Mouse (Mus musculus) intestine, postnatal 0 days (tissue): ENCODE results near the gene Grk2. TPM values are rescaled to one million over a fixed set of nuclear protein-coding genes. Genes with fewer than 3 reads are reported as not detected.

Experiments
- ATAC-seq: fragments of 200-750 bp; cut with Nextera tagmentation; 2 replicates; pipeline ENCODE4 v1.8.0; 2017; ENCODE audit warnings: mild to moderate bottlenecking, moderate TSS enrichment, moderate library complexity
- H3K27ac ChIP-seq: fragments of 300-500 bp; sonication (generic); 2 replicates; pipeline ENCODE4 v1.5.1; 2014; ENCODE audit warnings: mild to moderate bottlenecking, low read depth, low read length, moderate library complexity
- H3K27me3 ChIP-seq: fragments of 300-500 bp; sonication (generic); replicated peaks from 2 replicates; pipeline ENCODE4 v1.6.1; 2014; ENCODE audit warnings: low read length, mixed read lengths; ENCODE audit not compliant: control insufficient read depth, insufficient read depth
- H3K36me3 ChIP-seq: fragments of 300-500 bp; sonication (generic); 2 replicates; pipeline ENCODE4 v1.6.1; 2014; ENCODE audit warnings: mild to moderate bottlenecking, moderate library complexity; ENCODE audit not compliant: control insufficient read depth, insufficient read depth
- H3K4me1 ChIP-seq: fragments of 300-500 bp; sonication (generic); replicated peaks from 2 replicates; pipeline ENCODE4 v1.6.1; 2014; ENCODE audit warnings: antibody characterized with exemption, low read length, mixed read lengths; ENCODE audit not compliant: control insufficient read depth, insufficient read depth
- H3K4me2 ChIP-seq: fragments of 300-500 bp; sonication (generic); replicated peaks from 2 replicates; pipeline ENCODE4 v1.6.1; 2014; ENCODE audit warnings: low read depth, mild to moderate bottlenecking, moderate library complexity
- H3K4me3 ChIP-seq: fragments of 300-500 bp; sonication (generic); 2 replicates; pipeline ENCODE4 v1.5.1; 2014; ENCODE audit warnings: low read depth, low read length
- H3K9ac ChIP-seq: fragments of 300-500 bp; sonication (generic); 2 replicates; pipeline ENCODE4 v1.6.1; 2014; ENCODE audit warnings: mild to moderate bottlenecking, low read depth, low read length
- H3K9me3 ChIP-seq: fragments of 300-500 bp; sonication (generic); 2 replicates; pipeline ENCODE4 v1.6.1; 2016; ENCODE audit warnings: mixed run types; ENCODE audit not compliant: control insufficient read depth
- CTCF ChIP-seq: sonication (generic); IDR thresholded peaks from 2 replicates; pipeline ENCODE4 v1.5.1; 2016; ENCODE audit warnings: low read depth, mild to moderate bottlenecking, control low read depth, antibody characterized with exemption, moderate library complexity
- WGBS: fragments of 180-500 bp; shearing (Covaris S2); extraction: QIAGEN DNeasy Blood & Tissue Kit; methylation state at CpG from one replicate; pipeline ENCODE4 v1.1.7; 2014; 5-methylcytosine and 5-hydroxymethylcytosine counted together
- polyA plus RNA-seq: library from polyadenylated mRNA; unstranded; fragments of >200 nt; fragmentation: Nextera tagmentation; extraction: Ambion mirVana; gene quantifications from 2 replicates; pipeline ENCODE4 v1.2.1, GENCODE M21; 2015

The Grk2 gene
- polyA plus RNA-seq, 1 experiment from 2014 or later: 14.4 TPM

- Histone ChIP-seq H3K9me3 (no peaks in the 10 kb centered on the region), H3K4me1 (no peaks in the 10 kb centered on the region), H3K27ac (no peak overlapping the region), H3K9ac (no peak overlapping the region), H3K4me3 (no peak overlapping the region), H3K36me3 (peaks cover 13% of the 10 kb centered on the region; the same call in 1 of the 2 replicates), H3K4me2 (no peak overlapping the region), H3K27me3 (no peaks in the 10 kb centered on the region)
- WGBS: 73% methylated on average over 6 of the region's 6 CpGs
- no peak for ATAC-seq
- no peak for TF ChIP-seq CTCF
Measured at GRCm38 (mm10) chr19:4270187-4270586, 35.8 kb downstream of the Grk2 start.

- Histone ChIP-seq H3K27ac (peak within 1 kb of the TSS; percentile 84), H3K27me3 (no peaks in the 10 kb centered on the region), H3K4me1 (no peaks in the 10 kb centered on the region), H3K9me3 (no peaks in the 10 kb centered on the region), H3K4me2 (peak within 1 kb of the TSS; percentile 77), H3K4me3 (peak within 1 kb of the TSS; percentile 62), H3K9ac (peak within 1 kb of the TSS; percentile 70), H3K36me3 (peaks cover 23% of the 10 kb centered on the region; the same call in 1 of the 2 replicates)
- WGBS: 6% methylated on average over 46 of the region's 46 CpGs
- peak; percentile 96 for ATAC-seq
- no peak for TF ChIP-seq CTCF
Measured at GRCm38 (mm10) chr19:4268566-4269361, 37.3 kb downstream of the Grk2 start, which contains the start of gene Ssh3. Gene Ssh3, minus strand, starts transcription at chr19:4269180.

GRCm38 (mm10) chr19:4265956-4266355, 40.1 kb downstream of the Grk2 start:
- ATAC-seq: no peak
- TF ChIP-seq CTCF: peak; percentile 31; the same call in 1 of the 2 replicates
- WGBS: 71% methylated on average over 4 of the region's 4 CpGs
- H3K4me1 ChIP-seq: no peaks in the 10 kb centered on the region
- no peak overlapping the region for H3K4me3 ChIP-seq
- H3K4me2 ChIP-seq: no peak overlapping the region
- H3K27ac ChIP-seq: no peak overlapping the region
- H3K36me3 ChIP-seq: peaks cover 27% of the 10 kb centered on the region; the same call in 1 of the 2 replicates
- H3K27me3 ChIP-seq: no peaks in the 10 kb centered on the region
- H3K9ac ChIP-seq: no peak overlapping the region
- H3K9me3 ChIP-seq: no peaks in the 10 kb centered on the region

GRCm38 (mm10) chr19:4264171-4264780, 41.7 kb downstream of the Grk2 start:
- Histone ChIP-seq H3K9ac (no peak overlapping the region), H3K4me1 (no peaks in the 10 kb centered on the region), H3K4me2 (no peak overlapping the region), H3K9me3 (no peaks in the 10 kb centered on the region), H3K36me3 (peaks cover 27% of the 10 kb centered on the region; the same call in 1 of the 2 replicates), H3K27ac (no peak overlapping the region), H3K4me3 (no peak overlapping the region), H3K27me3 (no peaks in the 10 kb centered on the region)
- ATAC-seq: no peak
- 95% methylated on average over 6 of the region's 6 CpGs for WGBS
- TF ChIP-seq CTCF: no peak

GRCm38 (mm10) chr19:4263702-4264101, 42.3 kb downstream of the Grk2 start:
- Histone ChIP-seq H3K9me3 (no peaks in the 10 kb centered on the region), H3K27ac (no peak overlapping the region), H3K36me3 (peaks cover 27% of the 10 kb centered on the region; the same call in 1 of the 2 replicates), H3K4me3 (no peak overlapping the region), H3K4me1 (no peaks in the 10 kb centered on the region), H3K27me3 (no peaks in the 10 kb centered on the region), H3K9ac (no peak overlapping the region), H3K4me2 (no peak overlapping the region)
- no peak for ATAC-seq
- WGBS: 64% methylated on average over 14 of the region's 14 CpGs
- TF ChIP-seq CTCF: no peak

GRCm38 (mm10) chr19:4262756-4263155, 43.3 kb downstream of the Grk2 start:
- no peak for TF ChIP-seq CTCF
- H3K36me3 ChIP-seq: peaks cover 27% of the 10 kb centered on the region; the same call in 1 of the 2 replicates
- no peak overlapping the region for H3K27ac ChIP-seq
- no peak overlapping the region for H3K4me3 ChIP-seq
- H3K4me1 ChIP-seq: no peaks in the 10 kb centered on the region; the same call in none of the 2 replicates
- no peak overlapping the region for H3K9ac ChIP-seq
- H3K4me2 ChIP-seq: no peak overlapping the region
- 66% methylated on average over 6 of the region's 6 CpGs for WGBS
- no peaks in the 10 kb centered on the region for H3K9me3 ChIP-seq
- no peaks in the 10 kb centered on the region for H3K27me3 ChIP-seq
- no peak for ATAC-seq
